Mouse (Mus musculus) ES-Bruce4 (cell line): Measurements from ENCODE around the gene Tgoln1. TPM values are rescaled to one million over a fixed set of nuclear protein-coding genes. Genes with fewer than 3 reads are reported as not detected.

ENCODE experiments used
- H3K27ac ChIP-seq: 2 replicates; pipeline ENCODE4 v1.5.1; 2012; ENCODE audit warnings: low read length, inconsistent platforms; ENCODE audit not compliant: insufficient read depth
- H3K27me3 ChIP-seq: 2 replicates; pipeline ENCODE4 v1.6.1; 2012; ENCODE audit warnings: mild to moderate bottlenecking, low read length, inconsistent platforms; ENCODE audit not compliant: control insufficient read depth, poor library complexity, insufficient read depth, severe bottlenecking
- H3K36me3 ChIP-seq: 2 replicates; pipeline ENCODE4 v1.6.1; 2012; ENCODE audit warnings: inconsistent platforms, mild to moderate bottlenecking, low read length, moderate library complexity; ENCODE audit not compliant: control insufficient read depth, poor library complexity, insufficient read depth, severe bottlenecking
- H3K4me1 ChIP-seq: one replicate; pipeline ENCODE4 v1.8.1; 2011; ENCODE audit warnings: low read length; ENCODE audit not compliant: control insufficient read depth, insufficient read depth
- H3K4me3 ChIP-seq: 2 replicates; pipeline ENCODE4 v1.5.1; 2011; ENCODE audit warnings: low read depth, mild to moderate bottlenecking, low read length
- H3K9ac ChIP-seq: 2 replicates; pipeline ENCODE4 v1.6.1; 2012; ENCODE audit warnings: low read depth, mild to moderate bottlenecking, inconsistent platforms; ENCODE audit not compliant: poor library complexity, severe bottlenecking
- H3K9me3 ChIP-seq: replicated peaks from 2 replicates; pipeline ENCODE4 v1.6.1; 2012; ENCODE audit warnings: mild to moderate bottlenecking, low read length, inconsistent platforms; ENCODE audit not compliant: control insufficient read depth, poor library complexity, insufficient read depth, severe bottlenecking
- CTCF ChIP-seq: IDR thresholded peaks from one replicate; pipeline ENCODE4 v1.8.1; 2011; ENCODE audit warnings: low read depth, low read length
- EP300 ChIP-seq: IDR thresholded peaks from 2 replicates; pipeline ENCODE4 v1.6.1; 2011; ENCODE audit warnings: low read depth, low read length; ENCODE audit not compliant: insufficient read depth
- POLR2A ChIP-seq: IDR thresholded peaks from one replicate; pipeline ENCODE4 v1.8.1; 2011; ENCODE audit warnings: low read length; ENCODE audit not compliant: insufficient read depth
- polyA plus RNA-seq: library from polyadenylated mRNA; stranded (reverse); fragments of >200 nt; gene quantifications from 2 replicates; pipeline ENCODE4 v1.2.4, GENCODE M21; 2011; ENCODE audit warnings: low read depth; ENCODE audit not compliant: missing spikeins, insufficient read depth, insufficient read length

Gene Tgoln1
- polyA plus RNA-seq, 1 experiment, result 34.1 TPM

DNA sequence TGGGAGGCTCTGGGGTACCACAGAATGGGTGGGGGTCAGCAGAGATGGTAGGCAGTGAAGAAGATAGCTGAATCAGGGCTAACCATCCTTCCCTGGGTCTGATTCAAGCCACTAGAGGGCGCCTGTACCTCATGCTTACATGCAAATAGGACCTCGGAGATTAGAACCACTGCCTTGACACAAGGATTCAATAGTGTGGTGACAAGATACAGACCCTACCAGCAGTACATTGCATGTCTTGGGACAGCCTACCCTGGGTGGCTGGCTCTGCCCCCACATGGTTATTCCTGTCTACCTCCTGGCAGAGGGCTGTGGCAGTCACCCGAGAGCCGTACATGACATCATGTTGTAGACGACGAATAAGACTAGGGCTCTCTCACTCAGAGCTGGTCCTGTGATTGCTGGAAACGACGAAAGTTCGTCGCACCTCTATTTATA, 30.6 kb upstream of the Tgoln1 start:
- no peaks in the 10 kb centered on the region for H3K27me3 ChIP-seq
- H3K4me1 ChIP-seq, result peaks cover 3% of the 10 kb centered on the region
- TF ChIP-seq EP300 (no peak), CTCF (peak; percentile 64)
- H3K27ac ChIP-seq, result no peak overlapping the region
- no peak overlapping the region for H3K4me3 ChIP-seq
- no peaks in the 10 kb centered on the region for H3K36me3 ChIP-seq
- H3K9ac ChIP-seq, result peak overlapping the region; percentile 9; the same call in 1 of the 2 replicates
- H3K9me3 ChIP-seq, result no peaks in the 10 kb centered on the region

DNA sequence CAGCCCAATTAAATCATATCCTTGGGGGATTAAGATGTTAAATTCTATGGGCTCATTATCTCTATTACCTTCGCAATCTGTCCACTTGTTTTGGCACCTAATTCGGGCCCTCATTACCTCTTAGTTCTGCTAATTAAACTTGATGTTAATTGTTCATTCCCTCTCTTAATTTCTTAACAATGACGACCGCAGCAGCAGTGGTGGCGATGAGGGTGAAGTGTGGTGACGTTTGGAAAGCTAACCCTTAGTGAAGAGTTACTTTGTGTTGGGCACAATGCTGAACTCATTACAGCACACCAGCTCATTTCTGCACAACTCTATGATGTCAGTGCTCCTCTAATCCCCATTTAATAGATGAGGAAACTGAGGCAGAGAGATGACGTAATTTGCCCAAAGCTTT, 28.6 kb upstream of the Tgoln1 start:
- Histone ChIP-seq H3K27me3 (no peaks in the 10 kb centered on the region), H3K4me3 (no peak overlapping the region), H3K9ac (no peak overlapping the region)

DNA sequence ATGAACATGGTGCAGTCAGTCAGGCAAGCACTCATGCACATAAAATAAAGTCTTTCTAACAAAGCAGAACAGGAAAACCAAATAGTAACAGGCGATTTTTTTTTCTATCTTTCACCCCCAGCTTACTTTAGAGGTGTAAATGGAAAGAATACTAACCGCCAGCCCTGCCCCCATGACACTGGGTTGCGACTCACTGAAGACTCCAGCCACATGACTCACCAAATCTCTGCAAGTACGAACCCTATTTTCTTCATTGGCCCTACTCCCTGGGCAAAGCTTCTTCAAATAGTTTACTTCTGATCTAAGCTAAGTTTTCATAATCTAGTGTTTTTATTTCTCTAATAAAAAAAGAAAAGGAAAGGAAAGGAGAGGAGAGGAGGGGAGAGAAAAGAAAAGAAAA, 27.8 kb upstream of the Tgoln1 start:
- H3K36me3 ChIP-seq, result no peaks in the 10 kb centered on the region
- no peak for TF ChIP-seq CTCF
- no peak for TF ChIP-seq EP300
- no peak for TF ChIP-seq POLR2A
- H3K27ac ChIP-seq, result no peak overlapping the region
- H3K9ac ChIP-seq, result no peak overlapping the region
- H3K9me3 ChIP-seq, result no peaks in the 10 kb centered on the region
- H3K4me1 ChIP-seq, result no peaks in the 10 kb centered on the region
- H3K27me3 ChIP-seq, result no peaks in the 10 kb centered on the region
- H3K4me3 ChIP-seq, result no peak overlapping the region

More for the DNA sequence above, 28.6 kb upstream of the Tgoln1 start:
- Histone ChIP-seq H3K27ac (no peak overlapping the region), H3K9me3 (no peaks in the 10 kb centered on the region), H3K36me3 (no peaks in the 10 kb centered on the region), H3K4me1 (peaks cover 3% of the 10 kb centered on the region)
- no peak for TF ChIP-seq CTCF
- no peak for TF ChIP-seq EP300
- TF ChIP-seq POLR2A, result no peak

DNA sequence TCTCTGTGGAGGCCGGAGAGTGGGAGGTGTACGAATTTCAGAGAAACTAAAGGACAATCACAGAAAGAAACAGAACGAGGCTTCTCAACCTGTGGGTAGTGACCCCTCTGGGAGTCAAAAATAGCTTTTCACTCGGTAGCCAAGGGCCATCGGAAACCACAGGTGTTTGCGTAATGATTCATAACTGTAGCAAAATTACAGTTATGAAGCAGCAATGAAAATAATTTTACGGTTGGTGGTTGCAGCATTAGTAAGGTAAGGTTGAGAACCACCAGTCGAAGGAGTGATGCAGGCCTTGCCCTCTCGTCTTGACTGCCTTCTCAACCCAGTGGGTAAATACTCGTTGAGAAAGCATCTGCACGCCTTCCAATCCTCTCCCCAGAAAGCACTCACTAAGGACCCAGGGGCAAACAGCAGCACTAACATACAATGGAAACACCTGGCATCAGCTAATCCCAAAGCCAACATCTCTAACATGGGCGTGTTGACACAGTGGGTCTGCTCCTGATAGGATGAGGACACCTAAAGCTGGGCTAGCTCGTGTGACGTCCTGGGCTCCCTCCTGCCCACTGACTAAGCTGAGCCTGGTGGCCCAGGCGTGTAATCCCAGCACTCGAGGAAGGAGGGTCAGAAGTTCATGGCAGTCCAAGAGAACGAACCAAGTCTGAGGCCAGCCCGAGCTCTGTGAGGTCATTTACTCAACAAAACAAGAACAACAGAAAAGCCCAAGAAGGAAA, 24.6 kb upstream of the Tgoln1 start:
- Histone ChIP-seq H3K9me3 (no peaks in the 10 kb centered on the region), H3K27me3 (no peaks in the 10 kb centered on the region), H3K4me3 (no peak overlapping the region), H3K27ac (no peak overlapping the region), H3K4me1 (no peaks in the 10 kb centered on the region), H3K36me3 (no peaks in the 10 kb centered on the region), H3K9ac (no peak overlapping the region)
- no peak for TF ChIP-seq EP300

DNA sequence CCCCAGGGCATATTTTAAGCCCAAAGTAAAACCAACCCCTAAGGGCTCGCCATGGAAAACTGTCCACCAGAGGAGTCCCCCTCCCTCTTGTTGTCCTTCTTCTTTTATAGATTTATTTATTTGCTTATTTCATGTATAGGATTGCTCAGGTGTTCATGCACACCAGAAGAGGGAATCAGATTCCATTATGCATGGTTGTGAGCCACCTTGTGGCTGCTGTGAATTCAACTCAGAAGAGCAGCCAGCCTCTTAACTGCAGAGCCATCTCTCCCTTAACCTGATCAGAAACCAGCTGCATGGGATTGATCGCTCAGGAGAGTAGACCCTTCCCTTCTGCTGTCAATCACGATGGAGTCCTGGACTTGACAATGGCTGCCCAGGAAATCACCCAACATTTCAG, 20.1 kb upstream of the Tgoln1 start:
- Histone ChIP-seq H3K9ac (no peak overlapping the region), H3K4me1 (peaks cover 3% of the 10 kb centered on the region), H3K9me3 (no peaks in the 10 kb centered on the region), H3K27me3 (no peaks in the 10 kb centered on the region), H3K27ac (no peak overlapping the region), H3K36me3 (no peaks in the 10 kb centered on the region), H3K4me3 (no peak overlapping the region)
- no peak for TF ChIP-seq EP300
- no peak for TF ChIP-seq CTCF
- TF ChIP-seq POLR2A, result no peak

DNA sequence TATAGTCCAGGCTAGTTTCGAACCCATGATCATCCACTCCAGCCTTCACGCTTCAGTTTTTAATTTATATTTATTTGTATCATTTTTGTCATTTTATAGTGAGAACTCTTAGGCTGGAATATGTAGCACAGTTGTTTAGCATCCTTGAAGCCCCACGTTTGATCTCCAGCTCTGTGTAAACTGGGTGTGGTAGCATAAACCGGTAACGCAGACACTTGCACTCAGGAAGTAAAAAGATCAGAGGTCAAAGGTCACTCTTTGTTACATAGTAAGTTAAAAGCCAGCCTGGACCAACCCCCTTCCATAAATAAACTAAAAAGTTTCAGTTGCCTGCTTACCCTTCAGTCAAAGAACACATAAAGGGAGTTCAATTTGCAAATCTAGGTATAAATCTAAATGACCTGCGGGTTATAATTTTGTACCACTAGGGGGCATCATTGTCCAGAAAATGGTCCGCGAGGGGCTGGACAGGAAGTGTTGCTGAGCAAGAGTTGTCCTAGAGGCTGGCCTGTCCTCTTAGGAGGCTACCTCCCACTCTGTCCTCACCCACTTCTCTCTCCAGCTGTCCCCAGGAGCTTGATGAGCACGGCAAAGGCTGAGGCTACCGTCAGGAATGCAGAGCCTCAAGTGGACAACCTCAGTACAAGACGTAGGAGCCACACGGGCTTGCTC, 19.1 kb upstream of the Tgoln1 start:
- TF ChIP-seq POLR2A, result no peak
- no peak for TF ChIP-seq EP300
- TF ChIP-seq CTCF, result peak; percentile 57
- no peak overlapping the region for H3K27ac ChIP-seq
- H3K9me3 ChIP-seq, result no peaks in the 10 kb centered on the region
- peaks cover 3% of the 10 kb centered on the region for H3K4me1 ChIP-seq
- H3K36me3 ChIP-seq, result peaks cover 2% of the 10 kb centered on the region; the same call in 1 of the 2 replicates
- H3K9ac ChIP-seq, result no peak overlapping the region
- H3K27me3 ChIP-seq, result no peaks in the 10 kb centered on the region
- no peak overlapping the region for H3K4me3 ChIP-seq
